Mouse (Mus musculus) embryonic fibroblast, embryonic 13.5 days (primary cell): ENCODE measurements around the gene Slc16a3.

Experiments used
- CTCF ChIP-seq: IDR thresholded peaks from 2 replicates; pipeline ENCODE4 v1.5.1; 2011; ENCODE audit warnings: mild to moderate bottlenecking, control low read depth, low read length, moderate library complexity, borderline replicate concordance; ENCODE audit not compliant: insufficient read depth
- POLR2A ChIP-seq: IDR thresholded peaks from 2 replicates; pipeline ENCODE4 v1.6.1; 2011; ENCODE audit warnings: low read depth, mild to moderate bottlenecking, control low read depth, low read length, moderate library complexity

- TF ChIP-seq POLR2A (no peak), CTCF (no peak)
Measured at GRCm38 (mm10) chr11:120917756-120918155, 30.5 kb upstream of the Slc16a3 start.
